Mouse (Mus musculus) adrenal gland, postnatal 25 days (tissue): ENCODE measurements around the gene Amer3. TPM values are rescaled to one million over a fixed set of nuclear protein-coding genes. Genes with fewer than 3 reads are reported as not detected.
"Not testable (repeated sequence)": the region's sequence is repeated elsewhere in the genome, so short reads cannot be mapped to it uniquely, and the experiment has no call there.

Experiments
- DNase-seq: peaks from one replicate; pipeline ENCODE4 v3.0.0; 2021; ENCODE audit warnings: mixed read lengths
- total RNA-seq: library from RNA; stranded (reverse); gene quantifications from 2 replicates; pipeline ENCODE4 v1.2.3, GENCODE M21; 2021

Gene Amer3
- total RNA-seq, 1 experiment from 2014 or later = 0.73 TPM

DNA sequence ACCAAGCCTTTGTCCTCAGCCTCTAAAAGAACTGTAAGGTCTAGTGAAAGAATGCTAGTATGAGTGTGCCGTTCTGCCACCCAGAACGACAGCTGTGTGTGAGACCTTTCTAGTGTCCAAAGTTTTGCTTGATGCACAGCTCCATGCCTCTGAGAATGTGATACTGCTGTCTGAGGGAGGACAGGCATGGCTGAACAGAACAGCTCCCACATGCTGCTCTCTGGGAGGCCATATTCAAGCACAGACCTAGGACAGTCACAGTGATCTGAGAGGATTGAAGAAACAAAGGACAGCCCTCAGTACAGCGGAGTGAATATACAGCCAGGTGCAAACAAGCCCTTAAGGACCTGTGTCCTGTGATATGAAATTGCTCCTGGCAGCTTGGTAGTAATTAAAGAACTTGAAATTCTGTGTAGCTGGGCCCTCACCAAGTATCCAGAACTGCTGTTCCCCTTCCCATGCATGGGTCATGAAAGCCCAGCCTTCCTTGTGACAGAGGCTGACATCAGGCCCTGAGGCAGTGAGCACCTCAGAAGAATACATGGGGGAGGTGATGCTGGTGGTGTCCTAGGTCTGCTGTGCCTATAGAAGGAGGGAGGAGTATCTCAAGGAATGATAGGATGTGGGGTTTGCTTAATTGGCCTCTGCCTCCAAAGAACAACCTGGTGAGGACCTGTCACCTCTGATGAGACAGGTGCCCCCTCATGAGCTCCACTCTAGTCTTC lies 22.0 kb downstream of the Amer3 start:
- no peak for DNase-seq

DNA sequence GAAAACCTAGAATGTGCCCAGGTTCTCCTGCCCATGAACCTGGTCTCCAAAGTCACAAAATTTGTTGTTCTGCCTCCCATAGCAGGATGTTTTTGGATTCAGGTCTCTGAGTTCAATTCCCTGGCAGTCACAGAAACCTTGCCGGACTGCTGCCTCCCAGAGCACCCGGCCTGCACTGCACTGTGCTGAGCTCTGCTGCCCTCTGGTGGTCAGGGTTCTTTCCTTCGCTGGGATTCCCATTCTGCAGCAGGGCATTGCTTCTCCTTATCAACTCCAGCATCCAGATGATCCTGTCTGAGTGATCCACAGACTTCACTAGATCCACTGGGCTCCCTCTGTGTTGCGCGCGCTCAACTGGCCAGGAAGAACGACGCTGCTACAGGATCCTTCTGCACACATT lies 22.9 kb downstream of the Amer3 start:
- DNase-seq = peak; percentile 71

DNA sequence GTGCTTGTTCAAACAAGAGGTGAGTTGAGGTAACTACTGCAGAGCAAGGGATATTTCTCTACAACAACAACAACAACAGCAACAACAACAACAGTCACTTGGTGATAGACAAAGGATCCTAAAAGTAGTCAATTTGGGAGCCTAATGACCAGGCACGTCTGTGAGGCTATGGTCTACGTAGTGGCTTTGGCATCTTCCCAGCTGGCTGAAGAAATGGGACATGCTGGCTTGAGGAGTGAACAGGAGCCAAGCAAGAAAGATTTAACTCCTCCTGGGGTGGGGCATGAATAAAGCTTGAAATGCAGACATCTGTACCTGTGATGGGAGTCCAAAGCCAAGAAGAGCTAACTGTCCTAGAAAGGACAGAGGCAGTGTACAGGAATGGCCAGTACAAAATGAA lies 34.3 kb downstream of the Amer3 start:
- no peak for DNase-seq

DNA sequence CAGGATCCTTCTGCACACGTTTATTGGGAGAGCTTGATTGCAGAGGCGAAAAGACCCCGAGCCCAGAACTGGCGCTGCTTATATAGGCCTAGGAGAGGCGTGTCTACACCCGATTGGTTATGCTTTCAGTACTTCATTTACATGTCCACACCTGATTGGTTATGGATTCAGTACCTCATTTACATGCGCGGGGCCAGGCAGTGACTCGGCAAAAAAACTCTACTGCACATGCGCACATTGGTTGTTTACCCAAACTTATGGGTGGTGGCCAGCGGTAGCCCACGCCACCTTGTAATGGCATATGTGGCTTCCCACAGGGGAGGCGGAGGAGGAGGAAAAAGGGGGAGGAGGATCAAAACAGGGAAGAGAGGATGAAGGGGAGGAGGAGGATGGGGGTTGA lies 40.7 kb downstream of the Amer3 start:
- not testable (repeated sequence) for DNase-seq

DNA sequence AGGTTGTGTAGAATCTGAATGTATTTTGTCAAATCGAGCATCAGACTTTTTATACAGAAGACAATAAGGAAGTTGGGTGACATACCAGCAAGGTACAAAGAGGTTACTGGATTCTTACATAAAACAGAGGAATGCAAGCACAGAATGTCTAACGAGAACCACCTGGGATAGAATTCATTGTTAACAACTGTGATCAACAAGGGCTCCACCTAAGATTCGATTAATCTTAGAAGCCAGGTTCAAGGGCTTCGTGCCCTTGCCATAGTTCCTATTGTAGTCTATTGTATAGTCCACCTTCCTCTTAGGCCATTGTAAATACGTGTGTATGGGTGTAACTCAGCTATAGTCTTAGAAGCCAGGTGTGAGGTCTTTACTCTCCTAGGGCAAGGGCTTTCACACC lies 41.3 kb downstream of the Amer3 start:
- not testable (repeated sequence) for DNase-seq

DNA sequence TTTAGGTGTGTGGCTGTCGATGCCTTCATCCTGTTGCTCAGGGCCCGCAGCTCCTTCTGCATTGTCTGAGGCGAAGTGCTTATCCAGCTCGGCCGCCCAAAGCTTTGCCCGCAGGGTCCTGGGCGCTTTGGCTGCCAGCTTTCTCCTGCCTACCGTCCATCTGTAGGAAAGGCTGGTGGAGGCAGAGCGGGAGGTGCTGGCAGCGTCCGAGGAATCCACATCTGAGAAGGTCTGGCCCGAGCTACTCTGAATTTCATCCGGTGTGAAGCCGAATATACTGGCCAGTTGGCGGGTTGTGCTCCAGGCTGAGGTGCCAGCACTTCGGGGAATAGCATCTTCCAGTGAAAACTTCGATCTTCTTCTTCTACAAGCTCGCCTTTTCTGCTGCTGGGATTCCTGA lies 56.3 kb downstream of the Amer3 start:
- no peak for DNase-seq

Other genes with a start within 250 kb of the Amer3 start
- 15.4 and 17.6 TPM in 2 replicates for gene Ccdc115, start 140.0 kb upstream of the Amer3 start, total RNA-seq
- gene Imp4, start 139.8 kb upstream of the Amer3 start, total RNA-seq = 58.6 and 61.7 TPM in 2 replicates
- gene Ptpn18, start 119.9 kb upstream of the Amer3 start, total RNA-seq = 4.7 and 8.0 TPM in 2 replicates
- gene Prss39, start 81.2 kb upstream of the Amer3 start, total RNA-seq = not detected in 2 replicates
- gene Cfc1, start 44.0 kb upstream of the Amer3 start, total RNA-seq = not detected in 2 replicates
- not detected in 2 replicates for gene Prss40, start 18.7 kb upstream of the Amer3 start, total RNA-seq